Mouse (Mus musculus) lung, adult 2 months (tissue): ENCODE results near the gene Bhmt2.

ENCODE experiments used
- CTCF ChIP-seq: fragments of 200-500 bp; IDR thresholded peaks from 2 replicates; pipeline ENCODE4 v1.5.1; 2011; ENCODE audit warnings: mild to moderate bottlenecking, low read length, control low read depth; ENCODE audit not compliant: insufficient read depth
- POLR2A ChIP-seq: fragments of 200-500 bp; IDR thresholded peaks from 2 replicates; pipeline ENCODE4 v1.6.1; 2011; ENCODE audit warnings: low read depth, mild to moderate bottlenecking, control low read depth, low read length, borderline replicate concordance; ENCODE audit errors: extremely low read depth

GRCm38 (mm10) chr13:93712362-93712761 is 38.3 kb upstream of the Bhmt2 start:
- TF ChIP-seq POLR2A, result no peak
- TF ChIP-seq CTCF, result no peak
